Mouse (Mus musculus) spleen, adult 2 months (tissue): ENCODE data around the gene Sod2. TPM values are rescaled to one million over a fixed set of nuclear protein-coding genes. Genes with fewer than 3 reads are reported as not detected.
"Not testable (repeated sequence)": the region's sequence is repeated elsewhere in the genome, so short reads cannot be mapped to it uniquely, and the experiment has no call there.

Source experiments
- DNase-seq, 2 experiments: peaks; one replicate each; pipeline versions ENCODE4 v3.0.0 to v3.0.0-alpha.2; 2012 to 2021; ENCODE audit warnings: low spot score in 2 of 2, low read depth in 1 of 2
- H3K27ac ChIP-seq: fragments of 200-500 bp; 2 replicates; pipeline ENCODE4 v1.5.1; 2012; ENCODE audit warnings: low read length, inconsistent platforms; ENCODE audit not compliant: insufficient read depth
- H3K27me3 ChIP-seq: fragments of 200-500 bp; 2 replicates; pipeline ENCODE4 v1.6.1; 2012; ENCODE audit warnings: mild to moderate bottlenecking, moderate library complexity, low read length, inconsistent platforms; ENCODE audit not compliant: control insufficient read depth, insufficient read depth
- H3K36me3 ChIP-seq: fragments of 200-500 bp; 2 replicates; pipeline ENCODE4 v1.6.1; 2012; ENCODE audit warnings: mild to moderate bottlenecking, low read length, inconsistent platforms; ENCODE audit not compliant: control insufficient read depth, insufficient read depth
- H3K4me1 ChIP-seq: fragments of 200-500 bp; 2 replicates; pipeline ENCODE4 v1.6.1; 2011; ENCODE audit warnings: inconsistent platforms; ENCODE audit not compliant: control insufficient read depth, insufficient read depth, insufficient read length
- H3K4me3 ChIP-seq: fragments of 200-500 bp; 2 replicates; pipeline ENCODE4 v1.5.1; 2011; ENCODE audit warnings: mild to moderate bottlenecking, inconsistent platforms; ENCODE audit not compliant: insufficient read depth, insufficient read length; ENCODE audit errors: extremely low read depth
- CTCF ChIP-seq: fragments of 200-500 bp; IDR thresholded peaks from 2 replicates; pipeline ENCODE4 v1.5.1; 2011; ENCODE audit warnings: mild to moderate bottlenecking, inconsistent platforms; ENCODE audit not compliant: insufficient read depth, insufficient read length, insufficient replicate concordance; ENCODE audit errors: extremely low read depth
- POLR2A ChIP-seq: fragments of 200-500 bp; IDR thresholded peaks from 2 replicates; pipeline ENCODE4 v1.6.1; 2011; ENCODE audit warnings: low read depth, low read length, inconsistent platforms
- WGBS: fragments of 180-500 bp; shearing (Covaris S2); methylation state at CpG from one replicate; pipeline ENCODE4 v1.1.7; 2018; 5-methylcytosine and 5-hydroxymethylcytosine counted together
- polyA plus RNA-seq: library from polyadenylated mRNA; depleted of rRNA; stranded (reverse); fragments of >200 nt; gene quantifications from 2 replicates; pipeline ENCODE4 v1.2.3, GENCODE M21; 2012

Gene Sod2
- polyA plus RNA-seq, 1 experiment: 98.9 TPM

GRCm38 (mm10) chr17:12994069-12994468, 12.6 kb upstream of the Sod2 start, which contains the start of gene Wtap:
Gene Wtap, minus strand, starts transcription at chr17:12994169.
- no peak within 1 kb of the TSS for H3K4me3 ChIP-seq
- no peaks in the 10 kb centered on the region for H3K27me3 ChIP-seq
- WGBS: 84% methylated on average over 1 of the region's 1 CpGs
- TF ChIP-seq POLR2A (no peak), CTCF (no peak)
- no peak for DNase-seq
- no peak within 1 kb of the TSS for H3K27ac ChIP-seq
- H3K4me1 ChIP-seq: peaks cover 2% of the 10 kb centered on the region; the same call in 1 of the 2 replicates
- no peaks in the 10 kb centered on the region; the same call in 1 of the 2 replicates for H3K36me3 ChIP-seq

- peak; percentile 15 to 67 for DNase-seq
- 16% methylated on average over 3 of the region's 3 CpGs for WGBS
- H3K36me3 ChIP-seq: no peaks in the 10 kb centered on the region
- no peak overlapping the region for H3K4me3 ChIP-seq
- no peaks in the 10 kb centered on the region for H3K4me1 ChIP-seq
- H3K27me3 ChIP-seq: no peaks in the 10 kb centered on the region
- TF ChIP-seq CTCF (peak; percentile 41; the same call in 1 of the 2 replicates), POLR2A (no peak)
- no peak overlapping the region for H3K27ac ChIP-seq
These were observed 10.3 kb upstream of the Sod2 start for GRCm38 (mm10) chr17:12996345-12996744.

GRCm38 (mm10) chr17:12997890-12998289, 8.8 kb upstream of the Sod2 start:
- DNase-seq: no peak
- Histone ChIP-seq H3K27ac (no peak overlapping the region), H3K27me3 (no peaks in the 10 kb centered on the region), H3K36me3 (no peaks in the 10 kb centered on the region), H3K4me1 (no peaks in the 10 kb centered on the region), H3K4me3 (no peak overlapping the region)
- WGBS: 91% methylated on average over 5 of the region's 5 CpGs
- TF ChIP-seq POLR2A: no peak
- TF ChIP-seq CTCF: no peak

GRCm38 (mm10) chr17:12999069-12999468, 7.6 kb upstream of the Sod2 start:
- no peak overlapping the region for H3K27ac ChIP-seq
- no peak overlapping the region for H3K4me3 ChIP-seq
- no peak for DNase-seq
- no peaks in the 10 kb centered on the region for H3K4me1 ChIP-seq
- TF ChIP-seq POLR2A (no peak), CTCF (no peak)
- WGBS: 76% methylated on average over 6 of the region's 6 CpGs
- H3K27me3 ChIP-seq: no peaks in the 10 kb centered on the region
- H3K36me3 ChIP-seq: no peaks in the 10 kb centered on the region

DNA sequence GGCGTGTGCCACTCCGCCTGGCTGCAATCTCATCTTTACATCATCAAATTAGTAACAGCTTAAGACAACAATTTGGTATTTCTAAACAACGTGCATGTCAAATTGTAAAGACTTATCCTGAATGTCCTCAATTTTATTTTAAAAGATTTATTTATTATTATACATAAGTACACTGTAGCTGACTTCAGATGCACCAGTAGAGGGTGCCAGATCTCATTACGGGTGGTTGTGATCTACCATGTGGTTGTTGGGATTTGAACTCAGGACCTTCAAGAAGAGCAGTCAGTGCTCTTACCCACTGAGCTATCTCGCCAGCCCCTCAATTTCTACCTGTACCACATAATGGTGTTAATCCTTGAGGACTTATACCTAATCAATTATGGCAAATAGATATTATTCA, 4.4 kb upstream of the Sod2 start:
- 94% methylated on average over 5 of the region's 5 CpGs for WGBS
- not testable (repeated sequence) for DNase-seq, H3K4me3 ChIP-seq, H3K36me3 ChIP-seq, H3K4me1 ChIP-seq, H3K27ac ChIP-seq, H3K27me3 ChIP-seq

GRCm38 (mm10) chr17:13004436-13004835, 2.2 kb upstream of the Sod2 start:
- 84% methylated on average over 2 of the region's 2 CpGs for WGBS
- not testable (repeated sequence) for H3K36me3 ChIP-seq, H3K4me1 ChIP-seq, H3K4me3 ChIP-seq, H3K27me3 ChIP-seq, DNase-seq, H3K27ac ChIP-seq

- 78% methylated on average over 5 of the region's 5 CpGs for WGBS
- Histone ChIP-seq H3K4me3 (no peak overlapping the region), H3K4me1 (no peaks in the 10 kb centered on the region; the same call in 1 of the 2 replicates), H3K27ac (no peak overlapping the region), H3K36me3 (peaks cover under 1% of the 10 kb centered on the region; the same call in 1 of the 2 replicates), H3K27me3 (no peaks in the 10 kb centered on the region)
- no peak for DNase-seq
- TF ChIP-seq CTCF (no peak), POLR2A (no peak)
These were observed 338 bp downstream of the Sod2 start for GRCm38 (mm10) chr17:13006984-13007383.
